Mouse (Mus musculus): ENCODE results near the gene Qrfp. TPM values are rescaled to one million over a fixed set of nuclear protein-coding genes. Genes with fewer than 3 reads are reported as not detected.

Qrfp gene
- polyA plus RNA-seq, 1 experiment from 2014 or later = 0.23 TPM

DNA sequence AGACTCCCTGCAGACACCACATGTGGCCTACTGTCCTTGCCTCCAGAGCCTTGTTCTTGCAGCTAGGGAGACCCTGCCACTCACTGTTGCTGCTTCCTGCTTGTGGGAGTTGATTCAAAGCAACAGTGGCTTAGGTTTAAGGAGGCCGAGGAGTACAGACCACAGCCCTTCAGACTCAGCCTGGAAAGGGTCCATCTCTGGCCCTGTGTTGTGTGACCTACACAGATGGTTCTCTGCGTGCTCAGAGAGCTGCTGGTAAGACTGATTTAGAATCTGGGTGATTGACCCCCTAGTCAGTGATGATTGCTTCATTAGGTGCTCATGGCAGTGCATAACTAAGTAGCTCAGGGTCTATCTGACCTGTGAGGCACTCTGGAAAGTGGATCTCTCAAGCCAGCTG lies 21.2 kb downstream of the Qrfp start:
- Histone ChIP-seq H3K4me3 (no peak overlapping the region), H3K27ac (no peak overlapping the region), H3K27me3 (no peaks in the 10 kb centered on the region), H3K9me3 (no peaks in the 10 kb centered on the region), H3K4me2 (replicated peaks) (no peak overlapping the region), H3K4me1 (no peaks in the 10 kb centered on the region), H3K9ac (no peak overlapping the region), H3K36me3 (peaks cover 100% of the 10 kb centered on the region)
- WGBS = 93% methylated on average over 2 of the region's 2 CpGs
- ATAC-seq (ENCODE audit: low FRiP score, low read depth) = no peak

DNA sequence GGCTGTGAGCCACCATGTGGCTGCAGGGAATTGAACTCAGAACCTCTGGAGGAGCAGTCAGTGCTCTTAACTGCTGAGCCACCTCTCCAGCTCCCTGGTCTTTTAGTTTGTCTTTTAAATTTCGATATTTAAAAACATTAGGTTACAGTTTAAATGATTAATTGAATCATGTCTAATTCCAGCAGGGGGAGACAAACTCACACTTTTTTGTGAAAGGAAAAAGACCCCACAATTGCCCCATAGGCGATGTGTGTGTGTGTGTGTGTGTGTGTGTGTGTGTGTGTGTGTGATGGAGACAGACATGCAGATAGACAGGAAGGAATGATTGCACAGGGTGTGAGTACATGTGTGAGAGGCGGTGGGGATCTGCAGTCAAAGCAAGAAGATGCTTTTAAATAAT lies 22.2 kb downstream of the Qrfp start:
- H3K27ac ChIP-seq = no peak overlapping the region
- no peak overlapping the region for H3K9ac ChIP-seq
- ATAC-seq (ENCODE audit: low FRiP score, low read depth) = no peak
- peaks cover 100% of the 10 kb centered on the region for H3K36me3 ChIP-seq
- no peaks in the 10 kb centered on the region for H3K27me3 ChIP-seq
- H3K4me2 ChIP-seq (replicated peaks) = no peak overlapping the region
- H3K4me1 ChIP-seq = no peaks in the 10 kb centered on the region
- WGBS = 83% methylated on average over 3 of the region's 3 CpGs
- H3K9me3 ChIP-seq = no peaks in the 10 kb centered on the region
- H3K4me3 ChIP-seq = no peak overlapping the region

DNA sequence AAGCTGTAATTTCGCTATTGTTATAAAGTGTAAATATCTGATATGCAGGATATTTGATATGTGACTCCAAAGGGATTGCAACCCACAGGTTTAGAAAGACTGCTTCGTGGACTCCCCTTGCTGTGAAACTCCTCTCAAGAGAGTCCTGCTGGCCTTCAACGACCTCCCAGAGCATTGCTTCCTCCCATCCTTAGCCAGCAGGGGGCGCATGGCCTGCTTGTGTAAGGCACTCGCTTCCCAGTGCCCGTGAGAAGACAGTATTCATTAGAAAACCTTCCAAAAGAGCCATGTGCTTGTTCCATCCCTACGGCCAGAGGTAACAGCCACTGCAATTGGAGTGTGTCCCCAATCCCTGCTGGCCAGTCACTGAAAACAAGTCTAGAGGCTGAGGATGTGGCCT lies 23.4 kb downstream of the Qrfp start:
- WGBS = 22% methylated on average over 7 of the region's 7 CpGs
- Histone ChIP-seq H3K4me2 (replicated peaks) (no peak overlapping the region), H3K27me3 (no peaks in the 10 kb centered on the region), H3K9me3 (no peaks in the 10 kb centered on the region), H3K27ac (no peak overlapping the region), H3K36me3 (peaks cover 100% of the 10 kb centered on the region), H3K4me1 (no peaks in the 10 kb centered on the region; the same call in 1 of the 2 replicates), H3K4me3 (no peak overlapping the region), H3K9ac (no peak overlapping the region)
- ATAC-seq (ENCODE audit: low FRiP score, low read depth) = no peak

DNA sequence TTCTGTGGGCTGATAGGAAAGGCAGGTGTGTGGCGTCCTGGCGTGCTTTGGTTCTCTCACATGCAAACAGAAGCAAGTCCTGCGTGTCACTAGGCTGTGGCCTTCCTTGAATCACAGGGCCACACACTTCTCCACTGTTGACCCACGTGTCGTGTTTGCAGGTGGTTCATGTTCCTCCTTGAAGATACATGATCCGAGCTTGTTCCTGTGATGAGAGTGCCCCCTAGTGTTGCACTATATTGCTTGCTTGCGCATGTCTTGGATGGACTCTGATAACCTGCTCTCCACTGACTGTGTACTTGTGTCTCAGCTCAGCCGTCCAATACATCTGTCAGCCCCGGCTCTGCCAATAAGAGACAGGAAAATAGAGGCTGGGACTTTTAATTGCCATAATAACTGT lies 25.3 kb downstream of the Qrfp start:
- Histone ChIP-seq H3K4me1 (no peaks in the 10 kb centered on the region; the same call in 1 of the 2 replicates), H3K4me3 (no peak overlapping the region), H3K4me2 (replicated peaks) (no peak overlapping the region), H3K9ac (no peak overlapping the region), H3K9me3 (no peaks in the 10 kb centered on the region), H3K36me3 (peaks cover 100% of the 10 kb centered on the region), H3K27ac (no peak overlapping the region), H3K27me3 (no peaks in the 10 kb centered on the region)
- ATAC-seq (ENCODE audit: low FRiP score, low read depth) = peak; percentile 28; the same call in 1 of the 2 replicates
- 43% methylated on average over 9 of the region's 9 CpGs for WGBS

DNA sequence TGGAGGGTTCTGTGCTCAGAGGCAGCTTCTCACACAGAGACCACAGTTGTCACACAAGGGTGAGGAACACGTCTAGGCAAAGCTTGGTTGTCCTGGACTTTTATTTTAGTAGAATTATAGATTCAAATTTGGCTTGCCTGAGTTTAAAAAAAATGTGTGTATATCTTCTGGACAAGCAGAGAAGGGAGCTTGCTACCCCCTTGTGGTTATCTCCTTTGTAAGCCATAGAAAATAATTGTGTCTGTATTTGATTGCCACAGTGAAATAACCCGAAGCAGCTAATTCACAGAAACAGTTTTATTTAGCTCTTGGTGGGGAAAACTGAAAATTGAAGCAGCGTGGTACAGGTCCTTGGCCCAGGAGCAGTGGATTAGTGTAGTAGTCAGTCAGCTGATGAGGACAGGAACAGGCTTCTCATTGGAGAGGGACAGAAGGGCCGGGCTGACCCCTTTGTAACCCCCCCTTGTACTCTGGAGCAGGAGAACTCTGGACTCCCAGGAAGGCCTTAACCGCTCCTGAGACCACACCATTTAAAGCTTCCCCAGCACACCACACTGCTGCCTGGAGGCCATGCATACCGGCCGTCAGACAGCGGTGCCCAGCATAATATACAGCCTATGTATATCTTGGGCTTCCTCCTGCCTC lies 27.3 kb downstream of the Qrfp start:
- Histone ChIP-seq H3K9me3 (no peaks in the 10 kb centered on the region), H3K4me2 (replicated peaks) (no peak overlapping the region), H3K36me3 (peaks cover 100% of the 10 kb centered on the region), H3K4me1 (no peaks in the 10 kb centered on the region; the same call in 1 of the 2 replicates), H3K9ac (no peak overlapping the region), H3K27ac (no peak overlapping the region), H3K4me3 (no peak overlapping the region), H3K27me3 (no peaks in the 10 kb centered on the region)
- no peak for ATAC-seq (ENCODE audit: low FRiP score, low read depth)
- 73% methylated on average over 8 of the region's 8 CpGs for WGBS

DNA sequence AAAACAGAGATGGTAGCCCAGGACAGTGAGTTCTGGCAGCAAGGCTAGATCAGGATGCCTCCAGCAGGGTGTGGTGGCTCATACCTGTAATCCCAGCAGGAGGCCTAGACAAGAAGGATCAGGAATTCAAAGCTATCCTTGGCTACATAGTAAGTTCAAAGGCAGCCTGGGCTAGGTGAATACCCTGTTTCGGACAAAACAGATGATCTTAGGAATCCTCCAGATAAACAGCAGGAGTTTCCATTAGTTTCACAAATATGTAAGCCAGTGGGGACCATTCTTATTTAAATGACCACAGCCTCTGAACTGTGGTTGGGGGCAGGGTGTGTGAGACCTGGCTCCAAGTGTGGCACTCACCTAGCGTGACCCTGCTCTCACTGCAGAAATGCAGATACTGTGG lies 31.1 kb downstream of the Qrfp start:
- H3K4me3 ChIP-seq = no peak overlapping the region
- ATAC-seq (ENCODE audit: low FRiP score, low read depth) = no peak
- no peak overlapping the region for H3K4me2 ChIP-seq (replicated peaks)
- WGBS = 92% methylated on average over 2 of the region's 2 CpGs
- H3K4me1 ChIP-seq = no peaks in the 10 kb centered on the region; the same call in 1 of the 2 replicates
- peaks cover 3% of the 10 kb centered on the region; the same call in 1 of the 2 replicates for H3K9me3 ChIP-seq
- H3K27me3 ChIP-seq = no peaks in the 10 kb centered on the region
- H3K36me3 ChIP-seq = peaks cover 91% of the 10 kb centered on the region
- no peak overlapping the region for H3K9ac ChIP-seq
- H3K27ac ChIP-seq = no peak overlapping the region; the same call in 1 of the 2 replicates

DNA sequence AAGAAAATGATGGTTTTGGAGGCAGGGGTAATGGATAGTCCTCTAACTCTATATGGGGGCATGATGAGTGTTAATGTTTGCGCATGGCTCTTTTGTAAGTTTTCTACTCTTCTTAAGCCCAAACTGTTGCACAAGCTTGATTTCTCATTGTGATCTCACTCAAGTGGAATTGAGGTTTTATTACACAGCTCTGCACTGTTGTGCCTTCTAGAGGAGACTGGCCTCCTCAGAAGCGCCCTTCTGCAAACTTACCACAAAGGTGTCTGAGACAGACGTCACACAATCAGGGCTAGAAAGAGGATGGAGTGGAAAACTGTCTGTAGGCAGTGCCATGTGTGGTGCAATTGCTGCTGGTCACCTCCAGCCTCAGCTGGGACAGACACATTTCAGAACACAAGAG lies 33.9 kb downstream of the Qrfp start:
- Histone ChIP-seq H3K4me1 (peaks cover 7% of the 10 kb centered on the region), H3K9me3 (peaks cover 3% of the 10 kb centered on the region; the same call in 1 of the 2 replicates), H3K36me3 (peaks cover 72% of the 10 kb centered on the region), H3K4me3 (no peak overlapping the region), H3K27ac (no peak overlapping the region), H3K9ac (no peak overlapping the region), H3K4me2 (replicated peaks) (no peak overlapping the region), H3K27me3 (no peaks in the 10 kb centered on the region)
- ATAC-seq (ENCODE audit: low FRiP score, low read depth) = no peak
- WGBS = 95% methylated on average over 3 of the region's 3 CpGs

DNA sequence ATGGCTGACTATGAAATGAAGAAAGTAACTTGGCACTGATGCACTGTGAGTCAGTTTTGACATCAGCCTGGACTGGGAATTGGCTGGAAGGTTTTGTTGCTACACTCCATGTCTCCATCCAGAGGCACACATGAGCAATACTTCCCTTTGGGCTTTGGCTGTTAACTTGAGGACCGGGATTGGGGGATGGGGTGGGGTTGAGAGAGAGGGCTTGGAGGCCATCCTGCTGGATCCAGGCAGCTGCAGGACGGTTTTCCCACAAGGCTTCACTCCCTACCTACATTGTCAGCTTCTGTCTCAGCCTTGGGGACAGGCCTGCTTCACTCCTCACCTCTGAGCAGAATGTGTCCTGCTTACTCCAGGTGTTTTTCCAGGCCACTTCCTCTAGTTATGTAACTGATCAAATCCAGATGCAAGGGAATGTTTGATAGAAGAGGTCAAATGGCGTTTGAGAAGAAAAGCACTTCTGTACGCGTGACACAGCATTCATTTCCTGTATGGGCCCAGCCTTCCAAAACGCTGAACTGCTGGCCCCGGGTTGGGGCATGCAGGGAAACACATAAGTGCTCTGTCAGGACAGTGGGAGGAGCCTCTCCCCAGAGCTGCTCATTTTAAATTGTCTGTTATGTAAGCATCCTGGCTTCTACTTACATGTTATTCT lies 39.5 kb downstream of the Qrfp start:
- WGBS = 7% methylated on average over 7 of the region's 7 CpGs
- Histone ChIP-seq H3K9ac (no peak overlapping the region), H3K4me2 (replicated peaks) (peak overlapping the region; percentile 46), H3K4me3 (no peak overlapping the region), H3K9me3 (peaks cover 3% of the 10 kb centered on the region; the same call in 1 of the 2 replicates), H3K36me3 (peaks cover 19% of the 10 kb centered on the region), H3K27me3 (no peaks in the 10 kb centered on the region), H3K4me1 (peaks cover 56% of the 10 kb centered on the region), H3K27ac (peak overlapping the region; percentile 74)
- peak; percentile 54; the same call in 1 of the 2 replicates for ATAC-seq (ENCODE audit: low FRiP score, low read depth)

DNA sequence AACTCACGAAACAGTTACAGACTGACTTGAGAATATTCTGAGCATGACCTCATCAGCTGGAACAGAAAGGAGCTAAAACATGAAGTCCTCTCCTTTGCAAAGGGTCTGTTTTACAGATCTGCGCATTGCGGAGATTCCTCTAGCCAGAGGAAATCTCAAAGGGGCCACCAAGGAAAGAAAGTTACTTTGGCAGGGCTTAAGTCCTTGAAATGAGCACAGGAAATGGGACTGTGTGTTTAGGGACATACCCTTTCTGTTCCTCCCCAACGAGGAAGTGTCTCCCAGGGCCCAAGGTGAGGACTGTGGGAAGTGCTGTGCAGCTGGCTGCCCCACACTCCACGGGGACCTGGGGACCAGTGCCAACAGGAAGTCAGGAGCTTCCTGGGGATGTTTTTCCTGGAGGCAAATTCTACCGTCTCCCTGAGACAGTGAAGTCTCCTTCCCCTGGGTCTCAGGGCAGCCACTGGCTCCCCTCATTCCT lies 40.7 kb downstream of the Qrfp start:
- H3K27me3 ChIP-seq = no peaks in the 10 kb centered on the region
- 17% methylated on average over 6 of the region's 6 CpGs for WGBS
- peak overlapping the region; percentile 49 for H3K4me2 ChIP-seq (replicated peaks)
- no peaks in the 10 kb centered on the region for H3K9me3 ChIP-seq
- ATAC-seq (ENCODE audit: low FRiP score, low read depth) = peak; percentile 45; the same call in 1 of the 2 replicates
- peaks cover 66% of the 10 kb centered on the region for H3K4me1 ChIP-seq
- peaks cover 12% of the 10 kb centered on the region for H3K36me3 ChIP-seq
- peak overlapping the region; percentile 27; the same call in 1 of the 2 replicates for H3K9ac ChIP-seq
- peak overlapping the region; percentile 74 for H3K27ac ChIP-seq
- H3K4me3 ChIP-seq = no peak overlapping the region

DNA sequence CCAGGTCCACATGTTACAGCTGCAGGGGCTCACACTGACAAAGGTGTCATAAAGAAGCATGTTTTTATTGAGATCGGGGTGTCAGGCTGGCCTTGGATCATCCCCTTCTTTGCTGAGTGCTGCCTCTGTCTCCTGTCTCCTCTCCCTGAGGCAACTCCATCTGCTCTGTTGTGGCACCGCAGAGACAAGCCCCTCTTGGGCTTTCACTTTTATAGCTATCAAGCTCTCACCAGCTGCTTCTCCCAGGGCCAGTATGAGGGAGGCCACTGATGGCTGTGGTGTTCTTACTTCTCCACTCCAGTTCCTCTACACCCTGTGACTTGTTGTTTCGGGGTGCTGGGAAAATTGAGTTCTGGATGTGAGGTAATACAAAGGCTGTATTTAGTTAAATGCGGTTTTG lies 41.3 kb downstream of the Qrfp start:
- peaks cover 71% of the 10 kb centered on the region for H3K4me1 ChIP-seq
- WGBS = 33% methylated on average over 4 of the region's 4 CpGs
- H3K27ac ChIP-seq = peak overlapping the region; percentile 74
- H3K9ac ChIP-seq = peak overlapping the region; percentile 27; the same call in 1 of the 2 replicates
- no peak overlapping the region for H3K4me3 ChIP-seq
- no peaks in the 10 kb centered on the region for H3K9me3 ChIP-seq
- peaks cover 7% of the 10 kb centered on the region for H3K36me3 ChIP-seq
- ATAC-seq (ENCODE audit: low FRiP score, low read depth) = 0 out of 2 replicates have a peak, but pooled peaks have one; percentile 4
- no peaks in the 10 kb centered on the region for H3K27me3 ChIP-seq
- peak overlapping the region; percentile 49 for H3K4me2 ChIP-seq (replicated peaks)

DNA sequence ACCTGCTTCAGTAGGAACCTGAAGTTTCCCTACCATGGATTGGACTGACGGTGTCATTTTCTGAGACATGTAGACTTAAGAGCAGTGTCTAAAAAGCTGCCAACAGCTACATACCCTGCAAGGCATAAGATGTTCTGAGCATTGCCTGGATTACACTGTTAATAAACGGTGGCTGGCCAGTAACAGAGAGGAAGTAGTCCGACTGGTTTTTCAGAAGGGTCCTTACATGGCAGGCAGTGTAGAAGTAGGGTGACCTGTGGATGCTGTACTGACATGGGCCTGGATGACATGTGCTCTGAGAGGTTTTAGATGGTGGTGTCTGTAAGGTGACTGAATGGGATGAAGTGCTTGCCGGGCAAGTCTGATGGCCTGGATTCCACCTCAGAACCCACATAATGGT lies 42.6 kb downstream of the Qrfp start:
- Histone ChIP-seq H3K36me3 (peaks cover 2% of the 10 kb centered on the region), H3K4me3 (no peak overlapping the region), H3K4me1 (peaks cover 80% of the 10 kb centered on the region), H3K9ac (no peak overlapping the region), H3K27me3 (no peaks in the 10 kb centered on the region), H3K9me3 (no peaks in the 10 kb centered on the region), H3K27ac (no peak overlapping the region), H3K4me2 (replicated peaks) (no peak overlapping the region)
- no peak for ATAC-seq (ENCODE audit: low FRiP score, low read depth)
- 70% methylated on average over 4 of the region's 4 CpGs for WGBS

DNA sequence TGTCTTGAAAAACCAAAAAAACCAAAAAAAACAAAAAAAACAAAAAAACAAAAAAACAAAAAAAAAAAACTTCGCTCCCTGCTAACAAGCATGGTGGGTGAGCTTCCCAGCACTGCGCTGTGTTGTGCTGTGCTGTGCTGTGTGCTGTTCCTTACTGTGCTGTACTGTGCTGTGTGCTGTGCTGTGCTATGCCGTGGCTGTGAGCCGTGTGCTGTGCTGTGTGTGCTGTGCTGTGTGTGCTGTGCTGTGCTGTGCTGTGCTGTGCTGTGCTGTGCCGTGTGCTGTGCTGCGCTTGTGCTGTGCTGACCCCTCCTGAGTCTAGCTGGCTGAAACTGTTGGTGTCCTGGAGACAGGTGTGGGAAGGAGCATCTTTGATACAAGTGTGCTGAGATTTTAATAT lies 43.3 kb downstream of the Qrfp start:
- Histone ChIP-seq H3K27ac (no peak overlapping the region), H3K9ac (no peak overlapping the region), H3K4me2 (replicated peaks) (no peak overlapping the region), H3K9me3 (no peaks in the 10 kb centered on the region), H3K27me3 (no peaks in the 10 kb centered on the region), H3K4me3 (no peak overlapping the region), H3K36me3 (peaks cover 3% of the 10 kb centered on the region), H3K4me1 (peaks cover 86% of the 10 kb centered on the region)
- no peak for ATAC-seq (ENCODE audit: low FRiP score, low read depth)
- 92% methylated on average over 6 of the region's 6 CpGs for WGBS

All from limb, embryonic 13.5 days (tissue).